Mouse (Mus musculus) 3T3-L1 (cell line): ENCODE results near the gene Btnl1.
A peak's percentile ranks its signal among the peaks of the same experiment; 100 is the strongest.

Experiments used
- DNase-seq: peaks from one replicate; pipeline ENCODE4 v3.0.0-alpha.2; 2015; ENCODE audit warnings: low read depth, low spot score

Gene Btnl1

DNA sequence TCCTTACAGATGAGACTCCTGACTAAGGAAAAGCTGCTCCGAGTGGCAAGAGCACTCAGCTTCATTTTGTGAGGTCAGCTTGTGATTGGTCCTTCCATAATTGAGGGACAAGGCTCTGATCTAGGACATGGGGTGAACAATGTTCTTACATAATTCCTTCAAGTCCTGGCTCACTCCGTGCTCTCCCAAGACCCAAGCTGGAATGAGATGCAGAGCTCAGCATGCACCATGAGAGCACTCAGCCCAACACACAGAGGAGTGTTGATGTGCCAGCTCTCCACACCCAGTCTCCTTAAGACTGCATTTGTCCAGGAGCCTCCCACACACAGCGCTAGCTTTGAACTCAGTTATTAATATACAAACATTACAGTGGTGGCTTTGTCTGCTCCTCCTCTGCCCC is 7.8 kb downstream of the Btnl1 start:
- no peak for DNase-seq

DNA sequence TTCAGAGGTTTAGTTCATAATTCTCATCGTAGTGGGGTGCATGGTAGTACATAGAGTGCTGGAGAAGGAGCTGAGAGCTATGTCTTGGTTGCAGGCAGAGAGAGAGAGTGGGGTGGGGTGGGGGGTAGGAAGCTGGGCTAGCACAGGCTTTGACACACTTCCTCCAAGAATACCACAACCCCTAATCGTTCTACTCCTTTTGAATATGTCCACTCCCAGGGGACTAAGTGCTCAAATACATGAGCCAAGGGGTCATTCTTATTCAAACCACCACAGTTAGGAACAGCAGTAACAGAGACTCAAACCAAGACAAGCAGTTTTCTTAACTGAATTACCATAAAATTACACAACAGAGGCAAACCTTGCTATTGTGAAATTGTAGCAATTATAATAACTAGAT is 9.7 kb downstream of the Btnl1 start:
- no peak for DNase-seq

DNA sequence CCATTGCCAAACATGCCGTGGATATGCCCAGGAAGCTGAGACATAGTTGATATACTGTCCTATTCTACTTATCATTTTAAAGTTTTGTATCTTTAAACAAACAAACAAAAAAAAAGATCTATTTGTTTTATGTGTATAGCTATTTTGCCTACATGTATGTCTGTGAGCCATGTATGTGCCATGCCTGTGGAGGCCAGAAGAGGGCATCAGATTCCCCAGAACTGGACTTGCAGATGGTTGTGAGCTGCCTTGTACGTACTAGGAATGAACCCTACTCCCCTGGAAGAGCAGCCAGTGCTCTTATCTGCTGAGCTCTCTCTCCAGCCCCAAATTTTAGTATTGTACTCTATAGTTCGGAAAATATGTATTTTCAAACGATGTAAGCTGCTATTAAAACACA is 11.6 kb downstream of the Btnl1 start:
- peak; percentile 34 for DNase-seq

DNA sequence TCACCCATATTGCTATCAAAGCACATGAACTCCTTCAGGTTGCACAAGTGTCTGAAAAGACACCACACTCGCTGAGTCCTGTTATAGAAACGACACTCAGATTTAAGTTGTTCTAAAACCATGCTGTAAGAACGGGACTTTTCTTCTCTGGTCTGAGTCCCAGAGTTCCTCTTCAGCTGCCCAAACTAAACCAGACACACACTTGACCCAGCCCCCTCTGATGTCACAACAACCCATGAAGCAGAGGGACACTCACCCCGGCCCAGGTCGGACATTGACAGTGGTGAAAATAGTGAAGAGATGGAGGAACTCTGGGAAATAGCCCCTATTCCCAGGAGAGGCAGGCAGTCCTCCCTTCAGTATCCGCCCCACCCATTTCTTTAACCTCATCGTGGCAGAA is 14.6 kb downstream of the Btnl1 start:
- no peak for DNase-seq

DNA sequence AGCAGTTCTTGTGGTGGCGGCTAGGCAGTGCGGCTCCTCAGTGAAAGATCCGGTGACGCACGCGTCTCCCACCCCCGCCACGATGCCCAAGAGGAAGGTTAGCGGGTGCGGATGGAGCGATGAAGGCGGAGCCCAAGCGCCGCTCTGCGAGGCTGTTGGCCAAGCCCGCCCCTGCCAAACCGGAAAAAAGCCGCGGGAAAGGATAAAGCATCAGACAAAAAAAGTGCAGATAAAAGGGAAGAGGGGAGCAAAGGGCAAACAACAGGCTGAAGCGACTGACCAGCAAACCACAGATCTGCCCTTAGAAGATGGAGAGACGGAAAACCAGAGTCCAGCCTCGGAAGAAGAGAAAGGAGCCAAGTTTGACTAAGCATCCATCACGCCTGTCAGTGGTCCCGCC is 15.4 kb downstream of the Btnl1 start:
- DNase-seq = no peak

DNA sequence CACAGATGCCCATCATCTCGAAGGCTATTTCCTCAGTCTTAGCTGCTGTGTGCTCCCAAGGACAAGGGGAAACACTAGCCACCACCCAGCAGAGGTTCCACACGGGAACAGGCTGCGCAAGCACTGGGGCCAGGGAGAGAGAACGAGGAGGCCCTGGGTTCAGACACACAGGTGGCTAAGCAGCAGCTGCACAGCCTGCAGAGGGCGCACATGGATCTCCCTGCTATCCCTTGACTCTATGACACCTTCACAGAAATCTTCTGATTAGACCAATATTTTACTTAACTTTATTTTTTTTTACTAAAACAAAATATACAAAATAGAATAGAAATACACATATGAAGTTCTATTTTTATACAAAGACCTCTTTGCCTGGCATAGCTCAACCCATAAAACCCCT is 20.4 kb downstream of the Btnl1 start:
- no peak for DNase-seq

DNA sequence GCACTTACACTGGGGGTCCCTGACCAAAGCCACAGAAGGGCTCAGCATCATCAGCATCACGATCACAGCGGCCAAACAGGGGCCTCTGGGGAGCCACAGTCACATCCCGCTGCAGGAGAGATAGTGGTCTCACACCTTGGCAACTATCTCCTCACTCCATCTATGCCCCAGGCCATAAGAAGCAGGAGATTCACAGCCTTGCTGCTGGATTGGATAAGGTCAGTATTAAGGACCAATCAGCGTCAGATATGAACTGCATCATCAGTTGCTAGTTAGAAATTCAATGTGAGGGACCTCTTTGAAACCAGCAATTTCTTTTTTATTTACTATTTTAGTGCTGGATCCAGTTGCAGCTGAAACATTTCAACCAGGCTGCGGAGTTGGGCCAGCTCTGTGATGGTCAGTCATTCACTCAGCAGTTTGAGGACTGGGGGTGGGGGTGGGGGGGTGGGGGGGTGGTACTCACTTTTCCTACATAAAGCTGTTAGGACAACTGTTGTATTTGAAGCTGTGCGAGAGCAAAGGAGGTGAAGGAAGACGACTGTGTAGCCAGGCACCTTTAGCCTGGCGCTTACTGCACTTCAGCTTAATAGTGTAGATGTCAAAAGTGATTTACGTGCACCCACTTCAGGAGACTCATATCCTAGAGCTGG is 21.3 kb downstream of the Btnl1 start:
- peak; percentile 68 for DNase-seq

DNA sequence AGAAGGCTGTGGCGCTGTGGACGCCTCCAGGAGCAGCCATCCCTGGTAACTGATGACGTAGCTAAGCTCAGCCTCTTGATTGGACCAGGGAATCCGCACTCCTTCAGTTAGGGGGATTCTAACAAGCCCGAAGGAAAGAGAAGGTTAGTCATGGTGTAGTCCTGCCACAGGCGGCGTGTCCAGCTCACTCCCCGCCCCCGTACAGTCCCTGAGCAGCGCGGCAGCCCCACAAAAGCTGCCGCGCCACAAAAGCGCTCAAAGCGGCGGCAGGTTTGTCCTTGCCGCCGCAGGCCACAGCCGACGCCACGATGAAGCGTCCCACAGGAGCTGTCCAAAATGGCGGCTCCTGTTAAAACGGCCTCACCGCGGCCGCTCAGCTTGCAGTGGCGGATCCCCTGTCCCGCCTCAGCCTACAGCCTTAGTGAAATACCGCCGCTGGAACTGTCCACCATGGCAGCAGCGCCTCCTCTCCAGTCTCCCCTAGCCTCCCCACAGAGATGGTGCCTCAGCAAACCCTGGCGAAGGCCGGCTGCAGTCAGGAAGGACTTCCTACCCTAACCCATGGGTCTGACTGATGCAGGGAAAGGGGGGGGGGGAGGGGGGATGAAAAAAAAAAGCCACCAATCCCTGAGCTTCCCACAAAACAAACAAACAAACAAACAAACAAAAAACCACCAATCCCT is 21.9 kb downstream of the Btnl1 start, which contains the start of gene BC051142:
Gene BC051142 (plus strand): TSS at position 110 of the 683 bp plus-strand sequence.
- no peak for DNase-seq

DNA sequence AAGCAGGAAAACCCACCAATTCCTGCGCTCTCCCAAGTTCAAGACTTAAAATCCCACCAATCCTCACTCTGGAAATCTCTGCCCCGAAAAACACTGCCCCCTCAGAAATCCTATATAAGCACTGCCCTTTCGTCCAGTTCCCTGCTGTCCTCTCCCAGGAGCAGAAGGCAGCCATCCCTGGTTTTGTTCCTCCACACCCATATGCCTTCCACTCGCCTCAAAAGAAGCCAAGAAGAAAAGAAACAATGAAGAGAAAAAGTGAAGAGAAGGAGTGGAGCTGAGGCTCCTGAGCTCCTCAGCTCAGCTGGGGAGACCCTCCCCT is 22.4 kb downstream of the Btnl1 start:
- DNase-seq = no peak

DNA sequence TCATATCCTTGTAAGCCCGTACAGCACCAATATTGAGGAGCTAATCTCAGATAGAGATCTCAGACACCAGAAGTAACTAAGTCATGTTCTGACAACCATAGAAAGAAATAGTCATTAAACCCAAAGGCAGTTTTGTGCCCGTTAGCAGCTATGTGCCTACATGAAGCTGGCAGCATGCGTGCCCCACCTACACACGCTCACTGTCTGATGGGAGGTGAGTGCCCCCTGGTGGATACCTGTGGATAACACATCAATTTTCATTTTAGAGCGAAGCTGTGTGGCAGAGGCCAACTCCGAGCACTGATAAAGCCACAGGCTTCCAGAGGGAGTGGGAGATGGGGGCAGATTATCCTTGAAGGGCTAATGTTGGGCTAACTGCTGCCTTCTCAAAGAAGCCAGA is 34.2 kb downstream of the Btnl1 start:
- DNase-seq = peak; percentile 53

DNA sequence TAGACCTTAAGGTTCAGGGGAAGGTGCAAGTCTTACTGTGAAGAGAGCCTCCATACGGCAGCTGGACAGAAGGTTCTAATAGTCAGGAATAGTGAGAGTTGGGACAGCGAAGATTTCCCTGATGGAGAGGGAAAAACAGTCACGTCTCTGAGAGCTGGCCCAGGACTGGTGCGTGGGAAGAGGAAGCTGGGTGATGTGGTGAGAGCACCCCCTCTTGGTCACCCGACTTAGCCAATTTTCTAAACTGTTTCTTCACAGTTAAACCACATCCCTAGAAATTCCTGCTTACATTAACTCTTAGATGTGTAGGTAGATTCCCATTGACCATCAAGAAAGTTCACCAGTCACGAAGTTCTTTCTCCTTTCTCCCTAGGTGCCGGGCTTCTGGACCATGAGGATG is 43.1 kb downstream of the Btnl1 start:
- no peak for DNase-seq

DNA sequence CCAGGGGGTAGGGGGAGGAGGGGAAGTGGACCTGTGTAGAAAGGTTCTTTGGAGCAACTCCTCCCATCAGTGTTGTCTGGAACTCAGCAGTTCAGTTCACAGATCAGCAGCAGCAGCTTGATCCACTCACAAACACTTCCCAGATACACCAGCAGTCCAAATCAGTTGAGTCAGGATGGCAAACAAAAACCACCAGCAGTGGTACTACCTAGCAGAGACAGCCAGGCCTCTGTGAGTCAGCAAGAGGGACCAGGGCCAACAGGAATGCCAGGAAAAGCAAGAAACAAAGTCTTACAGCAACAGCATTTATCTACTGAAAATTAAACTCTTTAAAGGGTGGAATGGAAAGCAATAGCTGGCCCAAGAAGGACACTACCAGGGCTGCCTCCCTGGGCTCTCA is 50.7 kb downstream of the Btnl1 start:
- DNase-seq = peak; percentile 35
